Mouse (Mus musculus) kidney, postnatal 36 days (tissue): ENCODE measurements at regions not wholly inside any gene's neighbourhood (a gene's known extent, or its start where the extent isn't known, plus 50 kb on each side); places are given as distances from the start of the nearest gene placed in this dataset.

Source experiments
- DNase-seq, 2 experiments: peaks; one replicate each; pipeline ENCODE4 v3.0.0; 2021 to 2022; ENCODE audit warnings: mixed read lengths in 2 of 2

DNA sequence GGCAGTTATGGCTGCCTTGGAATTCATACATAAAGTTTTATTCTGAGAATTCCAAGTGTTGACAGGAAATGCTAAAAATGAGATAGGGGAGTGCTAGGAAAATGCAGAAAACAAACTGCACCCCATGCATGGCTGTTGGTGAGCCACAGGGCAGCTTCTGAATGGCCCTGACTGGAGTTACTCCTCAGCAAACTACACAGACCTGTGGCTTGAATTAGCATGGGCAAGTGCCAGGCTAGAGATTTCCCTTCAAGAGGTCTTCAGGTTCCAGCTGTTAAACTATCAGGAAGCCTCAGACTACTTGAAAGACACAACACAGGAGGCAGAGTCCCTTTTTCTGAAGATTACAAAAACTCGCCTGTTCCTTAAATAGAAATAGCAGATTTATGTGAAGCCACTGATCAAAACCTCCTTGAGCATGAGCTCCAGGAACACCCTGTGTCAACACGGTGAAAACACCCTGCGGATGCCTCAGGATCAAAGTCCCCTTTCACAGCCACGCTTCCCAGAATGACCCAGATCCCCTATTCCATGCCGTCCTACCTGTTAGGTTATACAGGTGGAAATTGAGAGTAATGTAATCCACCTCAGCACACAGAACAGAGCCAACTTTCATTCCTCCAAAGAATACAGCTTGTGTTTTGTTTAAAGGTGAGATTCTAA is 217.9 kb upstream of the Impg1 start:
- peak; percentile 12 to 31 for DNase-seq

DNA sequence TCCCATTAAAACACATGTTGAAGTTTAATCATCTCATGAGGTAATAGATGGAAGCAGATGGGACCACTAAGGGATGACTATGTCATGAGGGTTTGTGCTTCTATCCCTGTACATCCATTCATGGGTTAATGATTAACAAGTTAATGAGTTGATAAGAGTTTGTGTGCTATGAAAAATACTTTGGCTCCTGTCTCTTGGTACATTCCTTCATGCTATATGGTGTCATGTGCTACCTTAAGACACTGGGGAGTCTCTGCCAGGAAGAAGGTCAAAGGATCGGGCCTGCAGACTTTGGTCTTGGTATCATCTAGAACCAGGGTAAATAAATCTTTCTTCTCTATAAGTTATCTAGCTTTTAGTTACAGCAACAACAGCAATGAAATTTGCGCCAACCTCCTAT is 216.4 kb upstream of the Impg1 start:
- peak; percentile 4 to 8 for DNase-seq

DNA sequence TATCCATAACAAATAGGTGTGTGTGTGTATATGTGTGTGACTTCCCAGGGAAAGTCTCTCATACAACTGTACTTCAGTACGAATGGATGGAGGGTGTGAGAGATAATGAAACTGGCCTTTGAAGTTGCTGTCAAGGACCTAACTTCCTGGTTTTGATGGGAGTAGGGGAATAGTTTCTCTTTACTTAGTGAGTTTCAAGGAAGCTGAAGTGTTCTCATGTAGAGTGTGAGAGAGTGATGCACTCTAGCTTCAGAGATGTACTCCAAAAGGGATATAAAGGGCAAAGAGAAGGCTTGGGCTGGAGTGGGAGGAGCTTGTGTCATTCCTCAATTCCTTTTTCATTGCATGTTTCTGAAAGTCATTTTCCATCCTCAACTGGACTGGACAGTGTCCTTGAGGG is 206.2 kb upstream of the Impg1 start:
- no peak for DNase-seq

DNA sequence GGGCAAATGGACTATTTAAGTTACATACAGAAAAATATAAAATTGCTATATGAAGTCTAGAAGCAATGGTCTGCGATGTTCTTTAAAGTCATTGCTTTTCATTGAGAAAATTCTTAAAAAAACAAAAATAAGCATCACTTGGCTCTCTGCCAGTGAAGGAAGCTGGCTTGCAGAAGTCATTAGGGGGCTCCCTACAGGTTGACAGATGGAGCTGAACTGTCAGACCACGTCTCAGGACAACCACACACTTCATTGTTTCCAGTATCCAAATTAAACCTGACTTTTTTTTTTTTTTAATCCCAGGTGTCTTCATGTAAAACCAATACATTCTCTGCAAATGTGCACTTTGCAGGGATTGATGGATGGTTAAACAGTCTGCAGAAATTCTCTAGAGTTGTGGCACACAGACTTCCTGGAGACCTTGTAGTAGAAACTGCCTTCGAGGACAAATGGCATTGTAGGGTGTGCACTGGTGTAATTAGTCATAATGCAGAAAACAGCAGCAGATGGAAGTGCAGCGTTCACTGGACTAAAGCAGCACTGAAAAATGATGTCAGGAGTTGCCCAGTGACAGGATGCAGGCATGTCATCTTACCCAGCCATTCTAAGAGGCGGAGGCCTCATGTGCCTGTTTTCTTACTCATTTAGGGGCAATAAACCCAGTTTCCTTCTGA is 203.4 kb upstream of the Impg1 start:
- DNase-seq, result no peak

DNA sequence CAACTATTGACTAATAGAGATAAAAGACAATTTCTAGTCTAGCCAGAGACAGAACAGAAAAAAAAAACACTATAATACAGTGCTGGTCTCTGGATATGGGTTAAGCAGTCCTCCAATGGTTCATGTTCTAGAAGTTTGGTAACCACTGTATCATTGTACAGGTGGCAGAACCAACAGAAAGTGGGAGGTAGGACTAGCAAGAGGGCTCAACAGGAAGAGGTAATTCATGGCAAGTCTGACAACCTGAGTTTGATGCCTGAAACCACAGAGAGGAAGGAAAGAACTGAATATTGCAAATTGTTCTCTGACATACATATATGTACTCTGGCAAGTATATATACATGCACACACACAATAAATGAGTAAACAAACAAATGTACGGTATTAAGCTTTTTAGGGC is 193.5 kb upstream of the Impg1 start:
- DNase-seq, result no peak

DNA sequence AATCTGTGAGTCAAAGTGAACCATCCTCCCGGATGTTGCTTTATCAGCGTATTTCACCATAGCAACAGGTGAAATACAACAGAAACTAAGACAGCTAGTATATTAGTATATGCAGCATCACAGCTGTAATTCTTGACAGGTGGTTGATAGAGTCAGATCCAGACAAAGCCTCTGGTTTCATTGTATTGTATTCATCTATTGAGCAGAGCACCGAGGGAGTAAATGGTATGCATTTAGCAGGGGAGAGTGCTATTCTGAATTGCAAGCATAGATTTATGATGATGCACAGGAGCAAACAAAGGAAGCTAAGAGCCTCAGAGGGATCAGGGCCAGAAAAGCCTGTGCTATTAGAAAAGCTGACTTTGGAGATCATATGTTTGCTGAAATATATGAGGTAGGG is 149.8 kb upstream of the Impg1 start:
- DNase-seq, result no peak

DNA sequence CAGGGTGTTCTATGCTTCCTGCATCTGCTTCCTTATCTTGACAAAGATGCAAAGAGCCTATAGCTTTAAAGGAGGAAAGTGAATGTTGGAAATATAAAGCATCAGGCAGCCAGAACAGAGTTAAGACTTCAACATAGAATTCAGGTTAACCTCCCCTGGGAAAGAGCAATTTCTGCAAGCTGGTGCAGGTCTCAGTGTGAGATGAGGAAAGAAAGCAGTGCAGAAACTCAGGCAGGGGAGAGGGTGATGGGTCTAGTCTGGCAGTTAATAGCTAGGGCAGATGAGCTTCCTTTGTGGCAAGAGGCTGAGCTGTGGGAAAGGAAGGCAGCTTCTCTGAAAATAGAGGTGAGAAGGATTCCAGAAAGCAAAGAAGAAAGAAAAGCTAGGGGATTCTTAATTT is 134.7 kb upstream of the Impg1 start:
- no peak for DNase-seq

DNA sequence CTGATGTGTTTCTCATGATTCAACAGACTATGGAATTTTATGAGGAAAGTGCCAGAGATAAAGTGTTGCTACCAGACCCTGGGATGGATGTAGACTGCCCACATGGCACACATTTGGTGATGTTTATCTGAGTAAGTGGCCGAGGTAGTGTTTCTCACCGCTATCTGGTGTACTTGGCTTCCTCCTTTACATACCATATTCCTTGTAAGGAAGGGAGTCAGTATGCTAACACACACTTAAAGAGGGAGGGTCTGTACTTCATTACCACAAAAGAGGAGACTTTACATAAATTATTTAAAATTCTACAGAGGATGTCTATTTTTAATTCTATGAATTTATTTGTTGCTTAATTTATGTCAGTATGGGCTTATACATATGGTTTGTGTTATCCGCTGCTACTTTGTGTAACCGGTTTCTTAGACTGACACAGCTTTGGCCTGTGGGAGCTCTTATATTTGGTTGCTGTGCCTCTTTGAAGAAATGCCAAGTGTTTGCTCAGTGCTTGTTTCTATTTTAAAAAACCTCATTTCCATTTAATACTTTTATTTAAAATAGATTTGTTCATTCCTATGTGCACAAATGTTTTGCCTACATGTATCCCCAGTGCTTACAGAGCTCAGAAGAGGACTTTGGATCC is 100.2 kb upstream of the Impg1 start:
- no peak for DNase-seq

DNA sequence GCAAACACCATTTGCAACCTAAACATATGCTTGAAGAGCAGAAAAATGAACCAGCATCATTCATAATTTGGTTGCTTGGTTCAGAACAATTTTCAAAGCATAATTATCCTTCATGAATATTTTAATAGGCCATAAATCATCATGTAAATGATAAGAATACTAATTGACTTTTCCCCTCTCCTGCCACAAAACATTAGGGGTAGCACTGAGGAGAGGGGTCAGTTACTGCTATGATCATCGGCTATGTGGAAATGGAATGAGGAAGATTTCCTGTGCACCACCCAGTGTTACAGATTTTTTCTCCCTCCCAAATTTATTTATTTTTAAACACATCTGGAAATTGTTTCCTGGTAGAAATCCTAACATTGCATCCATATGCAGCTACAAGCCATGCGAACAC is 98.4 kb upstream of the Impg1 start:
- no peak for DNase-seq

DNA sequence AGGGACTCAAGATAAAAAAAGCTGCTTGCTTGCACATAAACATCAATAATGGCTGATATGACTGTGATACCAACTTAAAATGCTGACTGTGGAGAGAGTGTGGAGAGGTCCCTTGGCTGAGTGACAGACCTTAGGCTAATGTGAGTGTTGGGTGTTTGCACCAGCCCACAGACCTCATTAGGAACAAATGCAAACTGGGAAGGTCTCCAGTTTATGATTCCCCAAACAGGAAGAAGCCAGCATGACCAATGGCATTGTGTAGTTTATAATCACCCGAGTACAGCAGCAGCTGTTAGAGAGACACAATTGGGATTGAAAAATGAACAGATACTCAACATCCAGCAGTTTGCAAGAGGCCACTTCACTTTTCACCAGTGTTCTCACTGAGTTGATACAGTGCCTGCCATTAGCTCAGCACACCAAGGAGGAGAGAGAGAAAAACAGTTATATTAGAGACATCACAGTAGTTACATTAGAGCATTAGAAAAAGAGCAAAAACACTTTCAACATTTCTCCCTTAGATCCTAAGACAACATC is 90.3 kb upstream of the Impg1 start:
- no peak for DNase-seq
